Mouse (Mus musculus): ENCODE results near the gene Dnmt3l. TPM values are rescaled to one million over a fixed set of nuclear protein-coding genes. Genes with fewer than 3 reads are reported as not detected.

The Dnmt3l gene
- polyA plus RNA-seq, 1 experiment: 1.1 TPM

GRCm38 (mm10) chr10:78104555-78105490 lies 63.1 kb downstream of the Dnmt3l start:
- H3K27ac ChIP-seq (ENCODE audit: insufficient read depth, low read depth, low read length): peak overlapping the region; percentile 44
- 31% methylated on average over 11 of the region's 11 CpGs for WGBS
- no peak for TF ChIP-seq POLR2A (IDR thresholded peaks at IDR 0.05; ENCODE audit: low read depth, low read length)
- TF ChIP-seq CTCF (IDR thresholded peaks at IDR 0.05; ENCODE audit: extremely low read depth, insufficient read length, insufficient replicate concordance, low read depth, low read length): no peak

GRCm38 (mm10) chr10:78105548-78105947 lies 63.8 kb downstream of the Dnmt3l start:
- Histone ChIP-seq H3K27me3 (ENCODE audit: control insufficient read depth, insufficient read depth, low read length) (no peaks in the 10 kb centered on the region), H3K36me3 (ENCODE audit: control insufficient read depth, insufficient read depth, low read length) (no peaks in the 10 kb centered on the region), H3K4me3 (ENCODE audit: low read depth, low read length) (no peak overlapping the region), H3K4me1 (ENCODE audit: control insufficient read depth, insufficient read depth, insufficient read length, low read length) (peaks cover 24% of the 10 kb centered on the region), H3K27ac (ENCODE audit: insufficient read depth, low read depth, low read length) (peak overlapping the region; percentile 19)
- TF ChIP-seq CTCF (IDR thresholded peaks at IDR 0.05; ENCODE audit: extremely low read depth, insufficient read length, insufficient replicate concordance, low read depth, low read length): no peak
- no peak for TF ChIP-seq POLR2A (IDR thresholded peaks at IDR 0.05; ENCODE audit: low read depth, low read length)
- 76% methylated on average over 12 of the region's 12 CpGs for WGBS

More at GRCm38 (mm10) chr10:78104555-78105490, 63.1 kb downstream of the Dnmt3l start:
- Histone ChIP-seq H3K27me3 (ENCODE audit: control insufficient read depth, insufficient read depth, low read length) (no peaks in the 10 kb centered on the region), H3K4me1 (ENCODE audit: control insufficient read depth, insufficient read depth, insufficient read length, low read length) (peaks cover 24% of the 10 kb centered on the region), H3K36me3 (ENCODE audit: control insufficient read depth, insufficient read depth, low read length) (no peaks in the 10 kb centered on the region), H3K4me3 (ENCODE audit: low read depth, low read length) (no peak overlapping the region)

Other genes starting within 250 kb of the Dnmt3l start
- gene Gm9639, start 246.9 kb upstream of the Dnmt3l start, polyA plus RNA-seq (2012; rRNA removed): not detected in 2 replicates
- not detected in 2 replicates for gene Gm19668, start 242.8 kb upstream of the Dnmt3l start, polyA plus RNA-seq (2012; rRNA removed)
- not detected in 2 replicates for gene Gm9507, start 230.1 kb upstream of the Dnmt3l start, polyA plus RNA-seq (2012; rRNA removed)
- gene Gm2696, start 227.3 kb upstream of the Dnmt3l start, polyA plus RNA-seq (2012; rRNA removed): not detected in 2 replicates
- not detected in 2 replicates for gene Krtap10-4, start 214.9 kb upstream of the Dnmt3l start, polyA plus RNA-seq (2012; rRNA removed)
- 0.09 TPM in 1 of 2 replicates, not detected in the other for gene Krtap10-10, start 206.0 kb upstream of the Dnmt3l start, polyA plus RNA-seq (2012; rRNA removed)
- gene Gm36176, start 195.1 kb upstream of the Dnmt3l start, polyA plus RNA-seq (2012; rRNA removed): not detected in 2 replicates
- not detected in 2 replicates for gene Gm10318, start 189.1 kb upstream of the Dnmt3l start, polyA plus RNA-seq (2012; rRNA removed)
- gene Gm3285, start 180.0 kb upstream of the Dnmt3l start, polyA plus RNA-seq (2012; rRNA removed): not detected in 2 replicates
- 4.0 and 5.3 TPM in 2 replicates for gene Lrrc3, start 139.4 kb upstream of the Dnmt3l start, polyA plus RNA-seq (2012; rRNA removed)
- 1.8 and 3.4 TPM in 2 replicates for gene Trpm2, start 71.4 kb upstream of the Dnmt3l start, polyA plus RNA-seq (2012; rRNA removed)
- gene 1810043G02Rik, start 63.4 kb upstream of the Dnmt3l start, polyA plus RNA-seq (2012; rRNA removed): 11.0 and 14.6 TPM in 2 replicates
- 31.2 and 39.0 TPM in 2 replicates for gene Pfkl, start 31.9 kb upstream of the Dnmt3l start, polyA plus RNA-seq (2012; rRNA removed)
- gene Aire, start 1.7 kb downstream of the Dnmt3l start, polyA plus RNA-seq (2012; rRNA removed): 0.27 and 0.34 TPM in 2 replicates
- 6.8 and 9.7 TPM in 2 replicates for gene Icosl, start 27.4 kb downstream of the Dnmt3l start, polyA plus RNA-seq (2012; rRNA removed)
- gene D10Jhu81e, start 127.8 kb downstream of the Dnmt3l start, polyA plus RNA-seq (2012; rRNA removed): 56.4 and 63.8 TPM in 2 replicates
- 3.1 and 4.7 TPM in 2 replicates for gene Pwp2, start 143.2 kb downstream of the Dnmt3l start, polyA plus RNA-seq (2012; rRNA removed)
- 35.1 and 69.9 TPM in 2 replicates for gene Trappc10, start 202.7 kb downstream of the Dnmt3l start, polyA plus RNA-seq (2012; rRNA removed)

Data from small intestine, adult 2 months (tissue).